Mouse (Mus musculus) limb, embryonic 11.5 days (tissue): ENCODE measurements around the gene Lhfp. TPM values are rescaled to one million over a fixed set of nuclear protein-coding genes. Genes with fewer than 3 reads are reported as not detected.

Source experiments
- ATAC-seq: fragments of 200-750 bp; cut with Nextera tagmentation; 2 replicates; pipeline ENCODE4 v1.8.0; 2017; ENCODE audit warnings: low read depth; ENCODE audit not compliant: insufficient number of reproducible peaks, low FRiP score, low TSS enrichment
- DNase-seq: peaks from one replicate; pipeline ENCODE4 v3.0.0-alpha.2; 2015; ENCODE audit warnings: low spot score
- H3K27ac ChIP-seq: fragments of 300-500 bp; sonication (generic); replicated peaks from 2 replicates; pipeline ENCODE4 v1.5.1; 2014; ENCODE audit warnings: low read depth, mild to moderate bottlenecking, low read length
- H3K27me3 ChIP-seq: fragments of 300-500 bp; sonication (generic); 2 replicates; pipeline ENCODE4 v1.6.1; 2014; ENCODE audit warnings: mild to moderate bottlenecking, low read length, mixed read lengths; ENCODE audit not compliant: control insufficient read depth, insufficient read depth
- H3K36me3 ChIP-seq: fragments of 300-500 bp; sonication (generic); 2 replicates; pipeline ENCODE4 v1.6.1; 2014; ENCODE audit warnings: mild to moderate bottlenecking, low read length, moderate library complexity, mixed read lengths; ENCODE audit not compliant: control insufficient read depth, insufficient read depth
- H3K4me1 ChIP-seq: fragments of 300-500 bp; sonication (generic); 2 replicates; pipeline ENCODE4 v1.6.1; 2014; ENCODE audit warnings: low read length, mixed read lengths; ENCODE audit not compliant: control insufficient read depth, insufficient read depth
- H3K4me2 ChIP-seq: fragments of 300-500 bp; sonication (generic); 2 replicates; pipeline ENCODE4 v1.6.1; 2014; ENCODE audit warnings: low read depth, mild to moderate bottlenecking, moderate library complexity; ENCODE audit not compliant: severe bottlenecking
- H3K4me3 ChIP-seq: fragments of 300-500 bp; sonication (generic); 2 replicates; pipeline ENCODE4 v1.5.1; 2014; ENCODE audit warnings: low read depth, low read length
- H3K9ac ChIP-seq: fragments of 300-500 bp; sonication (generic); 2 replicates; pipeline ENCODE4 v1.6.1; 2014; ENCODE audit warnings: mild to moderate bottlenecking, low read length
- H3K9me3 ChIP-seq: fragments of 300-500 bp; sonication (generic); 2 replicates; pipeline ENCODE4 v1.6.1; 2016; ENCODE audit warnings: low read length; ENCODE audit not compliant: control insufficient read depth
- WGBS: fragments of 180-500 bp; shearing (Covaris S2); extraction: QIAGEN DNeasy Blood & Tissue Kit; methylation state at CpG from one replicate; pipeline ENCODE4 v1.1.7; 2014; 5-methylcytosine and 5-hydroxymethylcytosine counted together
- polyA plus RNA-seq: library from polyadenylated mRNA; unstranded; fragments of >200 nt; fragmentation: Nextera tagmentation; extraction: Ambion mirVana; gene quantifications from 2 replicates; pipeline ENCODE4 v1.2.1, GENCODE M21; 2014

The Lhfp gene
- polyA plus RNA-seq, 1 experiment from 2014 or later: 61.0 TPM

GRCm38 (mm10) chr3:53044682-53045299 is 3.5 kb downstream of the Lhfp start:
- Histone ChIP-seq H3K9ac (peak overlapping the region; percentile 30; the same call in 1 of the 2 replicates), H3K27me3 (no peaks in the 10 kb centered on the region), H3K27ac (peak overlapping the region; percentile 73), H3K4me3 (peak overlapping the region; percentile 17), H3K4me1 (peaks cover 11% of the 10 kb centered on the region), H3K9me3 (no peaks in the 10 kb centered on the region), H3K36me3 (no peaks in the 10 kb centered on the region), H3K4me2 (peak overlapping the region; percentile 43)
- 43% methylated on average over 11 of the region's 11 CpGs for WGBS
- ATAC-seq (no peak), DNase-seq (peak; percentile 32)

- Histone ChIP-seq H3K9me3 (no peaks in the 10 kb centered on the region), H3K36me3 (no peaks in the 10 kb centered on the region), H3K27ac (no peak overlapping the region), H3K9ac (no peak overlapping the region), H3K4me2 (peak overlapping the region; percentile 10; the same call in 1 of the 2 replicates), H3K4me3 (no peak overlapping the region), H3K27me3 (no peaks in the 10 kb centered on the region), H3K4me1 (peaks cover 9% of the 10 kb centered on the region)
- DNase-seq (no peak), ATAC-seq (no peak)
- WGBS: 90% methylated on average over 4 of the region's 4 CpGs
These were observed 4.4 kb downstream of the Lhfp start for GRCm38 (mm10) chr3:53045697-53046096.

- H3K4me1 ChIP-seq: peaks cover 5% of the 10 kb centered on the region
- H3K4me2 ChIP-seq: no peak overlapping the region
- ATAC-seq (no peak), DNase-seq (no peak)
- H3K9ac ChIP-seq: no peak overlapping the region
- H3K4me3 ChIP-seq: no peak overlapping the region
- 88% methylated on average over 6 of the region's 6 CpGs for WGBS
- no peaks in the 10 kb centered on the region for H3K9me3 ChIP-seq
- no peaks in the 10 kb centered on the region for H3K36me3 ChIP-seq
- no peak overlapping the region for H3K27ac ChIP-seq
- no peaks in the 10 kb centered on the region for H3K27me3 ChIP-seq
These were observed 5.0 kb downstream of the Lhfp start for GRCm38 (mm10) chr3:53046371-53046770.

- Histone ChIP-seq H3K4me3 (no peak overlapping the region), H3K4me2 (no peak overlapping the region), H3K36me3 (no peaks in the 10 kb centered on the region), H3K4me1 (peaks cover 6% of the 10 kb centered on the region), H3K9me3 (no peaks in the 10 kb centered on the region), H3K9ac (no peak overlapping the region), H3K27ac (no peak overlapping the region), H3K27me3 (no peaks in the 10 kb centered on the region)
- 64% methylated on average over 8 of the region's 8 CpGs for WGBS
- DNase-seq (no peak), ATAC-seq (no peak)
These were observed 11.1 kb downstream of the Lhfp start for GRCm38 (mm10) chr3:53052385-53052784.

GRCm38 (mm10) chr3:53056430-53056829 is 15.1 kb downstream of the Lhfp start:
- no peaks in the 10 kb centered on the region for H3K27me3 ChIP-seq
- no peak for ATAC-seq
- no peaks in the 10 kb centered on the region for H3K36me3 ChIP-seq
- no peaks in the 10 kb centered on the region for H3K9me3 ChIP-seq
- peaks cover 6% of the 10 kb centered on the region for H3K4me1 ChIP-seq
- DNase-seq: peak; percentile 55
- H3K9ac ChIP-seq: no peak overlapping the region
- no peak overlapping the region for H3K4me3 ChIP-seq
- 66% methylated on average over 10 of the region's 10 CpGs for WGBS
- no peak overlapping the region for H3K27ac ChIP-seq
- no peak overlapping the region for H3K4me2 ChIP-seq

- Histone ChIP-seq H3K27me3 (no peaks in the 10 kb centered on the region), H3K4me1 (peaks cover 7% of the 10 kb centered on the region), H3K9ac (no peak overlapping the region), H3K4me3 (no peak overlapping the region), H3K27ac (no peak overlapping the region), H3K9me3 (no peaks in the 10 kb centered on the region), H3K4me2 (no peak overlapping the region), H3K36me3 (no peaks in the 10 kb centered on the region)
- no peak for ATAC-seq
- WGBS: 89% methylated on average over 2 of the region's 2 CpGs
- no peak for DNase-seq
These were observed 18.6 kb downstream of the Lhfp start for GRCm38 (mm10) chr3:53059959-53060358.

GRCm38 (mm10) chr3:53063423-53064147 is 22.3 kb downstream of the Lhfp start:
- H3K27me3 ChIP-seq: no peaks in the 10 kb centered on the region
- H3K4me2 ChIP-seq: no peak overlapping the region
- no peak overlapping the region for H3K9ac ChIP-seq
- peaks cover 6% of the 10 kb centered on the region; the same call in 1 of the 2 replicates for H3K4me1 ChIP-seq
- ATAC-seq: no peak
- no peak overlapping the region for H3K4me3 ChIP-seq
- DNase-seq: no peak
- no peaks in the 10 kb centered on the region for H3K36me3 ChIP-seq
- no peak overlapping the region for H3K27ac ChIP-seq
- WGBS: 70% methylated on average over 13 of the region's 13 CpGs
- no peaks in the 10 kb centered on the region for H3K9me3 ChIP-seq

GRCm38 (mm10) chr3:53065267-53066094 is 24.2 kb downstream of the Lhfp start:
- Histone ChIP-seq H3K9me3 (no peaks in the 10 kb centered on the region), H3K27me3 (no peaks in the 10 kb centered on the region), H3K4me2 (no peak overlapping the region), H3K36me3 (no peaks in the 10 kb centered on the region), H3K4me3 (no peak overlapping the region), H3K9ac (no peak overlapping the region), H3K27ac (no peak overlapping the region), H3K4me1 (peaks cover 6% of the 10 kb centered on the region; the same call in 1 of the 2 replicates)
- ATAC-seq (no peak), DNase-seq (no peak)
- 76% methylated on average over 13 of the region's 13 CpGs for WGBS
